Comparison of ENCODE assay signal across 8 mouse cellular contexts in the genomic region with DNA sequence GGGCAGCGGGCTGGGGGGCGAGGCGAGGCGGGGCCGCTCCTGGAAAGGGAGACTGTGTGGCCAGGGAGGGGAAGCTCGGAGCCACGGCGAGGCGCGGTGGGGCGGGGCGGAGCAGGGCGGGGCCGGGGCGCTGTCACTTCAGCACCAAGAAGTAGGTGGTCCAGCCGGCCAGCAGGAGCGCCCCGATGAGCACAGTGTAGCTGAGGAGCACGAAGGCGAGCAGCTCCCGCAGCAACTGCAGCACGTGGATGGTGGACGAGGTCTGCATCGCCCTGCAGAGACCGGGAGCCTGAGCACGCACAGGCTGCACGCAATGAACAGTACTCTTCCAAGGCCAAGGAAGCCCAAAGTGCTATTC. TPM values are rescaled to one million over a fixed set of nuclear protein-coding genes. Genes with fewer than 3 reads are reported as not detected.
DNase-seq lines count a peak whose midpoint lies in the region; ATAC-seq lines count a peak whose summit lies in the region.

No protein-coding gene starts in this region.

- H3K4me1 ChIP-seq in hindbrain, embryonic 14.5 days (replicated peaks; ENCODE audit: control insufficient read depth, insufficient read depth, low read length): peaks cover 7% of the 10 kb centered on the region; the same call in 1 of the 2 replicates
- peaks cover 31% of the 10 kb centered on the region for H3K4me1 ChIP-seq in midbrain, embryonic 12.5 days

- H3K4me3 ChIP-seq in hindbrain, embryonic 14.5 days (replicated peaks; ENCODE audit: low read length): peak overlapping the region; percentile 89
- H3K4me3 ChIP-seq in midbrain, embryonic 12.5 days: peak overlapping the region; percentile 91

- no peaks in the 10 kb centered on the region for H3K9me3 ChIP-seq in hindbrain, embryonic 14.5 days (ENCODE audit: control insufficient read depth, low read length)
- H3K9me3 ChIP-seq in midbrain, embryonic 12.5 days: no peaks in the 10 kb centered on the region

- no peaks in the 10 kb centered on the region for H3K27me3 ChIP-seq in hindbrain, embryonic 14.5 days (ENCODE audit: control insufficient read depth, insufficient read depth, low read length)
- H3K27me3 ChIP-seq in midbrain, embryonic 12.5 days: peaks cover 6% of the 10 kb centered on the region; the same call in 1 of the 2 replicates

- WGBS in hindbrain, embryonic 14.5 days: 1% methylated on average over 26 of the region's 27 CpGs
- WGBS in midbrain, embryonic 12.5 days: under 1% methylated on average over 27 of the region's 27 CpGs

- peak; percentile 92 for DNase-seq in kidney, postnatal 10 days
- no peak for DNase-seq in kidney, postnatal 36 days
- peak; percentile 69 for DNase-seq in c-Kit-positive CD71-positive TER-119-negative erythroid progenitor cells, embryonic 14.5 days (ENCODE audit: low read depth)
- peak; percentile 62 for DNase-seq in hindbrain, embryonic 14.5 days (ENCODE audit: low spot score)
- no peak for DNase-seq in gastrocnemius, adult 8-10 months (ENCODE audit: low spot score in 2 of 2)
- no peak for DNase-seq in natural killer cell, adult 2 months (ENCODE audit: low spot score in 2 of 2)
- DNase-seq in lung, postnatal 36 days: no peak

- peaks cover 33% of the 10 kb centered on the region for H3K36me3 ChIP-seq in hindbrain, embryonic 14.5 days (replicated peaks; ENCODE audit: control insufficient read depth, insufficient read depth)
- H3K36me3 ChIP-seq in midbrain, embryonic 12.5 days: peaks cover 30% of the 10 kb centered on the region

- H3K27ac ChIP-seq in hindbrain, embryonic 14.5 days: peak overlapping the region; percentile 68
- H3K27ac ChIP-seq in midbrain, embryonic 12.5 days (replicated peaks): peak overlapping the region; percentile 57

- peak; percentile 90 for ATAC-seq in hindbrain, embryonic 14.5 days (ENCODE audit: low FRiP score)
- ATAC-seq in midbrain, embryonic 12.5 days (ENCODE audit: low FRiP score, low read depth): peak; percentile 95

- H3K9ac ChIP-seq in hindbrain, embryonic 14.5 days: peak overlapping the region; percentile 56
- H3K9ac ChIP-seq in midbrain, embryonic 12.5 days (replicated peaks): peak overlapping the region; percentile 52

- peak overlapping the region; percentile 87 for H3K4me2 ChIP-seq in hindbrain, embryonic 14.5 days (replicated peaks)
- peak overlapping the region; percentile 92 for H3K4me2 ChIP-seq in midbrain, embryonic 12.5 days (replicated peaks)

RNA-seq across cellular contexts. Expression of gene Diablo, which starts 0.4 kb away (rescaled TPM):
- polyA plus RNA-seq in hindbrain, embryonic 14.5 days (2014; fragmentation: Nextera tagmentation; extraction: Ambion mirVana): 105 and 110 TPM in 2 replicates
- polyA plus RNA-seq in midbrain, embryonic 12.5 days (2016; fragmentation: Nextera tagmentation; extraction: Ambion mirVana): 135 and 145 TPM in 2 replicates
- total RNA-seq in gastrocnemius, adult 8-10 months (2022): 10 to 100 TPM; 37.0 to 44.9 (median 41.6) TPM

RNA-seq across cellular contexts. Expression of gene Gm49027, which starts 0.9 kb away (rescaled TPM):
- 0.67 and 0.74 TPM in 2 replicates for polyA plus RNA-seq in hindbrain, embryonic 14.5 days (2014; fragmentation: Nextera tagmentation; extraction: Ambion mirVana)
- 1.1 and 1.9 TPM in 2 replicates for polyA plus RNA-seq in midbrain, embryonic 12.5 days (2016; fragmentation: Nextera tagmentation; extraction: Ambion mirVana)
- total RNA-seq in gastrocnemius, adult 8-10 months (2022): not detected

RNA-seq across cellular contexts. Expression of gene B3gnt4, which starts 14.1 kb away (rescaled TPM):
- 1.2 and 2.0 TPM in 2 replicates for polyA plus RNA-seq in hindbrain, embryonic 14.5 days (2014; fragmentation: Nextera tagmentation; extraction: Ambion mirVana)
- 1.5 and 1.7 TPM in 2 replicates for polyA plus RNA-seq in midbrain, embryonic 12.5 days (2016; fragmentation: Nextera tagmentation; extraction: Ambion mirVana)
- not detected for total RNA-seq in gastrocnemius, adult 8-10 months (2022)

RNA-seq across cellular contexts. Expression of gene Il31, which starts 35.1 kb away (rescaled TPM):
- polyA plus RNA-seq in hindbrain, embryonic 14.5 days (2014; fragmentation: Nextera tagmentation; extraction: Ambion mirVana): not detected in 2 replicates
- polyA plus RNA-seq in midbrain, embryonic 12.5 days (2016; fragmentation: Nextera tagmentation; extraction: Ambion mirVana): not detected in 2 replicates
- not detected for total RNA-seq in gastrocnemius, adult 8-10 months (2022)

RNA-seq across cellular contexts. Expression of gene Lrrc43, which starts 35.3 kb away (rescaled TPM):
- 0.43 and 0.89 TPM in 2 replicates for polyA plus RNA-seq in hindbrain, embryonic 14.5 days (2014; fragmentation: Nextera tagmentation; extraction: Ambion mirVana)
- polyA plus RNA-seq in midbrain, embryonic 12.5 days (2016; fragmentation: Nextera tagmentation; extraction: Ambion mirVana): 0.11 TPM in 1 of 2 replicates, not detected in the other
- not detected for total RNA-seq in gastrocnemius, adult 8-10 months (2022)

Comparison
In these comparisons a context has a peak if more than half of its experiments do, and no peak if none do; other contexts are left out.
1. DNase-seq: peak in kidney, postnatal 10 days (single experiment), c-Kit-positive CD71-positive TER-119-negative erythroid progenitor cells, embryonic 14.5 days (single experiment) and hindbrain, embryonic 14.5 days (single experiment); none in kidney, postnatal 36 days (0 of 2), gastrocnemius, adult 8-10 months (0 of 2), natural killer cell, adult 2 months (0 of 2) and lung, postnatal 36 days (single experiment).